Mouse (Mus musculus) ovary, adult 18-20 months (tissue): ENCODE measurements around the gene Gm2163.
"Not testable (repeated sequence)": the region's sequence is repeated elsewhere in the genome, so short reads cannot be mapped to it uniquely, and the experiment has no call there.

Source experiments
- DNase-seq: peaks from one replicate; pipeline ENCODE4 v3.0.0; 2022; ENCODE audit warnings: low spot score, mixed read lengths

Gene Gm2163

GRCm38 (mm10) chr4:42466452-42466851 is at the start of gene Gm2163:
Gm2163 (plus strand) TSS chr4:42466752.
- DNase-seq: not testable (repeated sequence)

GRCm38 (mm10) chr4:42439078-42439477 is 27.5 kb upstream of the Gm2163 start, which contains the start of gene Gm21586:
Gm21586 (plus strand) TSS chr4:42439378.
- DNase-seq: not testable (repeated sequence)

DNA sequence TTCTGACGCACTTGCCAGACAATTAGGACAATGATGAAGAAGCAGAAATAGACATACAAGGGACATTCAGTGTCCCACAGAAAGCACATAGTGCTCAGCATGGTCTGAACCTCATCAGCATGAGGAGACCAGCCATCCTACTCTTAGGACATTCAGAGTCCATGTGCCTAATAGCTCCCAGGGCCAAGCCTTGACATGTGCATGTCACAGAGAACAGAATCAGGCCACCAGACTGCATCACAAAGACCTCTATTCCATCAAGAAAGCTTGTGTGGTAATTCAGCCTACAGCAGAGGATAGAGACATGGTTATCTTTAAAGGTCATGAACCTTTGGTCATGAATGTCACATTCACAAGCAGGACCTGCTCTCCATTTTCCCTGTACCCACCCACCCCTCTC is 61.5 kb downstream of the Gm2163 start, which contains the start of gene Fam205a2:
Gene Fam205a2, minus strand, starts transcription at position 101 of the 400 bp plus-strand sequence.
- DNase-seq: not testable (repeated sequence)

DNA sequence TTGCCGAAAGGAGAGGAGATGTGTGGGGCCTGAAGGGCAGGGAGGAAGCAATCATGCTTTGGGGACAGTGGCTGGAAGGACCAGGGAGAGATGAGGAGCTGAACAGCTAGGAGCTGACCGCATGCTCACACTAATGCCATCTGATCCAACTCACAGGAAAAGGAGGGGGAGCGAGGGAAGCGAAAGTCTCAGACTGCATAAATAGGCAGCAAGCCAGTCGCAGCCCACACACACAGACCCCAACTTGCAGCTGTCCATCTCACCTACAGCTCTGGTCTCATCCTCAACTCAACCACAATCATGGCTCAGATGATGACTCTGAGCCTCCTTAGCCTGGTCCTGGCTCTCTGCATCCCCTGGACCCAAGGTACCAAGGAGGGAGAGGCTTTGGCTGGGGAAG is 145.3 kb downstream of the Gm2163 start, which contains the start of gene Gm10591:
Gene Gm10591, plus strand, starts transcription at position 301 of the 400 bp plus-strand sequence.
- DNase-seq: not testable (repeated sequence)

- DNase-seq: not testable (repeated sequence)
These were observed 162.9 kb downstream of the Gm2163 start, which contains the start of gene Gm2564 for GRCm38 (mm10) chr4:42629419-42629818. Gm2564 (plus strand) TSS chr4:42629719.
